Mouse (Mus musculus): ENCODE results near the gene Myh7b. TPM values are rescaled to one million over a fixed set of nuclear protein-coding genes. Genes with fewer than 3 reads are reported as not detected.

Myh7b gene
- total RNA-seq, 1 experiment from 2014 or later = 0.10 TPM

GRCm38 (mm10) chr2:155662390-155662789 is 51.4 kb downstream of the Myh7b start:
- no peak for ATAC-seq (replicated peaks in 1 of 2; ENCODE audit: insufficient read depth in 1 of 2, low FRiP score in 2 of 2, low TSS enrichment in 1 of 2, low read depth in 1 of 2, poor library complexity in 2 of 2, severe bottlenecking in 2 of 2)

- ATAC-seq (replicated peaks in 1 of 2; ENCODE audit: insufficient read depth in 1 of 2, low FRiP score in 2 of 2, low TSS enrichment in 1 of 2, low read depth in 1 of 2, poor library complexity in 2 of 2, severe bottlenecking in 2 of 2) = peak; percentile 48 to 65; a peak in 3 of 4 replicates
Observed at GRCm38 (mm10) chr2:155663097-155663496, 52.1 kb downstream of the Myh7b start.

- no peak for ATAC-seq (replicated peaks in 1 of 2; ENCODE audit: insufficient read depth in 1 of 2, low FRiP score in 2 of 2, low TSS enrichment in 1 of 2, low read depth in 1 of 2, poor library complexity in 2 of 2, severe bottlenecking in 2 of 2)
Observed at GRCm38 (mm10) chr2:155663910-155664460, 53.0 kb downstream of the Myh7b start.

- ATAC-seq (replicated peaks in 1 of 2; ENCODE audit: insufficient read depth in 1 of 2, low FRiP score in 2 of 2, low TSS enrichment in 1 of 2, low read depth in 1 of 2, poor library complexity in 2 of 2, severe bottlenecking in 2 of 2) = no peak
Observed at GRCm38 (mm10) chr2:155667881-155668280, 56.9 kb downstream of the Myh7b start.

GRCm38 (mm10) chr2:155668461-155668860 is 57.4 kb downstream of the Myh7b start:
- ATAC-seq (replicated peaks in 1 of 2; ENCODE audit: insufficient read depth in 1 of 2, low FRiP score in 2 of 2, low TSS enrichment in 1 of 2, low read depth in 1 of 2, poor library complexity in 2 of 2, severe bottlenecking in 2 of 2) = no peak

- ATAC-seq (replicated peaks in 1 of 2; ENCODE audit: insufficient read depth in 1 of 2, low FRiP score in 2 of 2, low TSS enrichment in 1 of 2, low read depth in 1 of 2, poor library complexity in 2 of 2, severe bottlenecking in 2 of 2) = no peak
Observed at GRCm38 (mm10) chr2:155671236-155671635, 60.2 kb downstream of the Myh7b start.

- ATAC-seq (replicated peaks in 1 of 2; ENCODE audit: insufficient read depth in 1 of 2, low FRiP score in 2 of 2, low TSS enrichment in 1 of 2, low read depth in 1 of 2, poor library complexity in 2 of 2, severe bottlenecking in 2 of 2) = peak; percentile 27 to 56; a peak in 1 of 4 replicates
Observed at GRCm38 (mm10) chr2:155673546-155673945, 62.5 kb downstream of the Myh7b start.

- ATAC-seq (replicated peaks in 1 of 2; ENCODE audit: insufficient read depth in 1 of 2, low FRiP score in 2 of 2, low TSS enrichment in 1 of 2, low read depth in 1 of 2, poor library complexity in 2 of 2, severe bottlenecking in 2 of 2) = no peak
Observed at GRCm38 (mm10) chr2:155675118-155675517, 64.1 kb downstream of the Myh7b start.

GRCm38 (mm10) chr2:155679586-155680110 is 68.6 kb downstream of the Myh7b start:
- no peak; a peak in 1 of 4 replicates for ATAC-seq (replicated peaks in 1 of 2; ENCODE audit: insufficient read depth in 1 of 2, low FRiP score in 2 of 2, low TSS enrichment in 1 of 2, low read depth in 1 of 2, poor library complexity in 2 of 2, severe bottlenecking in 2 of 2)

- 0 out of 4 replicates have a peak, but pooled peaks of 1 of the 2 experiments have one; percentile 45 for ATAC-seq (replicated peaks in 1 of 2; ENCODE audit: insufficient read depth in 1 of 2, low FRiP score in 2 of 2, low TSS enrichment in 1 of 2, low read depth in 1 of 2, poor library complexity in 2 of 2, severe bottlenecking in 2 of 2)
Observed at GRCm38 (mm10) chr2:155680591-155680990, 69.6 kb downstream of the Myh7b start.

GRCm38 (mm10) chr2:155681194-155681593 is 70.2 kb downstream of the Myh7b start:
- no peak for ATAC-seq (replicated peaks in 1 of 2; ENCODE audit: insufficient read depth in 1 of 2, low FRiP score in 2 of 2, low TSS enrichment in 1 of 2, low read depth in 1 of 2, poor library complexity in 2 of 2, severe bottlenecking in 2 of 2)

- ATAC-seq (replicated peaks in 1 of 2; ENCODE audit: insufficient read depth in 1 of 2, low FRiP score in 2 of 2, low TSS enrichment in 1 of 2, low read depth in 1 of 2, poor library complexity in 2 of 2, severe bottlenecking in 2 of 2) = no peak
Observed at GRCm38 (mm10) chr2:155681874-155682273, 70.9 kb downstream of the Myh7b start.

GRCm38 (mm10) chr2:155683137-155683536 is 72.1 kb downstream of the Myh7b start:
- no peak for ATAC-seq (replicated peaks in 1 of 2; ENCODE audit: insufficient read depth in 1 of 2, low FRiP score in 2 of 2, low TSS enrichment in 1 of 2, low read depth in 1 of 2, poor library complexity in 2 of 2, severe bottlenecking in 2 of 2)

GRCm38 (mm10) chr2:155683821-155684220 is 72.8 kb downstream of the Myh7b start:
- ATAC-seq (replicated peaks in 1 of 2; ENCODE audit: insufficient read depth in 1 of 2, low FRiP score in 2 of 2, low TSS enrichment in 1 of 2, low read depth in 1 of 2, poor library complexity in 2 of 2, severe bottlenecking in 2 of 2) = no peak

Other genes with a start within 250 kb of the Myh7b start
- 4.2 and 19.3 TPM in 2 replicates for gene Trp53inp2, start 230.2 kb upstream of the Myh7b start, total RNA-seq (2017)
- gene Ncoa6, start 137.3 kb upstream of the Myh7b start, total RNA-seq (2017) = 12.5 and 22.1 TPM in 2 replicates
- gene Acss2, start 93.3 kb upstream of the Myh7b start, total RNA-seq (2017) = 16.6 and 19.4 TPM in 2 replicates
- not detected in 2 replicates for gene Ggt7, start 93.0 kb upstream of the Myh7b start, total RNA-seq (2017)
- gene Gss, start 18.4 kb upstream of the Myh7b start, total RNA-seq (2017) = 18.3 and 32.5 TPM in 2 replicates
- gene Trpc4ap, start 81.2 kb downstream of the Myh7b start, total RNA-seq (2017) = 82.7 and 112 TPM in 2 replicates
- 44.5 and 48.5 TPM in 2 replicates for gene Edem2, start 118.3 kb downstream of the Myh7b start, total RNA-seq (2017)
- gene Gm17581, start 124.7 kb downstream of the Myh7b start, total RNA-seq (2017) = not detected in 2 replicates
- gene Procr, start 139.9 kb downstream of the Myh7b start, total RNA-seq (2017) = 71.9 and 78.0 TPM in 2 replicates
- 0.10 TPM in 1 of 2 replicates, not detected in the other for gene Mmp24, start 164.1 kb downstream of the Myh7b start, total RNA-seq (2017)
- gene BC029722, start 208.2 kb downstream of the Myh7b start, total RNA-seq (2017) = 21.0 and 27.2 TPM in 2 replicates
- 32.9 and 107 TPM in 2 replicates for gene Eif6, start 215.7 kb downstream of the Myh7b start, total RNA-seq (2017)
- gene Fam83c, start 223.6 kb downstream of the Myh7b start, total RNA-seq (2017) = not detected in 2 replicates

Data from hematopoietic stem cell, adult 5-6 weeks (primary cell).